Mouse (Mus musculus) erythroblast, embryonic 14.5 days (primary cell): ENCODE results near the gene Fbxl21. TPM values are rescaled to one million over a fixed set of nuclear protein-coding genes. Genes with fewer than 3 reads are reported as not detected.

ENCODE experiments used
- H3K27me3 ChIP-seq: 2 replicates; pipeline ENCODE4 v1.6.1; 2012; ENCODE audit warnings: inconsistent platforms; ENCODE audit not compliant: control insufficient read depth
- H3K36me3 ChIP-seq: 2 replicates; pipeline ENCODE4 v1.6.1; 2012; ENCODE audit warnings: mild to moderate bottlenecking, inconsistent platforms; ENCODE audit not compliant: control insufficient read depth
- H3K4me1 ChIP-seq: 2 replicates; pipeline ENCODE4 v1.6.1; 2012; ENCODE audit warnings: inconsistent platforms; ENCODE audit not compliant: control insufficient read depth
- H3K4me3 ChIP-seq: replicated peaks from 2 replicates; pipeline ENCODE3; 2012; ENCODE audit warnings: moderate library complexity, mild to moderate bottlenecking, inconsistent platforms
- H3K9me3 ChIP-seq: 2 replicates; pipeline ENCODE4 v1.6.1; 2012; ENCODE audit warnings: low read length, inconsistent platforms, mixed read lengths; ENCODE audit not compliant: control insufficient read depth
- GATA1 ChIP-seq: IDR thresholded peaks from 2 replicates; pipeline ENCODE4 v1.6.1; 2012; ENCODE audit warnings: low read length, inconsistent platforms, mixed read lengths
- TAL1 ChIP-seq: IDR thresholded peaks from 3 replicates; pipeline ENCODE4 v1.6.1; 2012; ENCODE audit warnings: low read length, inconsistent platforms, mixed read lengths
- polyA plus RNA-seq: library from polyadenylated mRNA; stranded (reverse); fragments of >175 nt; gene quantifications from 2 replicates; pipeline ENCODE4 v1.2.3, GENCODE M21; 2012

Gene Fbxl21
- polyA plus RNA-seq, 1 experiment = not detected

GRCm38 (mm10) chr13:56500132-56500531 is 22.1 kb upstream of the Fbxl21 start:
- no peaks in the 10 kb centered on the region for H3K36me3 ChIP-seq
- peaks cover 2% of the 10 kb centered on the region for H3K9me3 ChIP-seq
- TF ChIP-seq GATA1 (no peak), TAL1 (no peak)

GRCm38 (mm10) chr13:56500636-56501035 is 21.6 kb upstream of the Fbxl21 start:
- no peak for TF ChIP-seq TAL1
- TF ChIP-seq GATA1 = no peak
- Histone ChIP-seq H3K4me1 (no peaks in the 10 kb centered on the region), H3K36me3 (no peaks in the 10 kb centered on the region), H3K9me3 (peaks cover 2% of the 10 kb centered on the region), H3K4me3 (no peak overlapping the region), H3K27me3 (no peaks in the 10 kb centered on the region)

More at GRCm38 (mm10) chr13:56500132-56500531, 22.1 kb upstream of the Fbxl21 start:
- no peaks in the 10 kb centered on the region for H3K4me1 ChIP-seq
- no peak overlapping the region for H3K4me3 ChIP-seq
- no peaks in the 10 kb centered on the region for H3K27me3 ChIP-seq

- Histone ChIP-seq H3K4me1 (no peaks in the 10 kb centered on the region), H3K4me3 (no peak overlapping the region), H3K9me3 (peaks cover 2% of the 10 kb centered on the region), H3K27me3 (no peaks in the 10 kb centered on the region), H3K36me3 (no peaks in the 10 kb centered on the region)
- no peak for TF ChIP-seq TAL1
- TF ChIP-seq GATA1 = no peak
Observed at GRCm38 (mm10) chr13:56501866-56502420, 20.3 kb upstream of the Fbxl21 start.

- Histone ChIP-seq H3K9me3 (no peaks in the 10 kb centered on the region), H3K4me1 (no peaks in the 10 kb centered on the region), H3K4me3 (no peak overlapping the region), H3K36me3 (no peaks in the 10 kb centered on the region), H3K27me3 (no peaks in the 10 kb centered on the region)
- TF ChIP-seq TAL1 = no peak
- TF ChIP-seq GATA1 = no peak
Observed at GRCm38 (mm10) chr13:56506871-56507496, 15.3 kb upstream of the Fbxl21 start.

- no peaks in the 10 kb centered on the region for H3K4me1 ChIP-seq
- no peak overlapping the region for H3K4me3 ChIP-seq
- H3K9me3 ChIP-seq = no peaks in the 10 kb centered on the region
- H3K36me3 ChIP-seq = no peaks in the 10 kb centered on the region
- TF ChIP-seq GATA1 (no peak), TAL1 (no peak)
- no peaks in the 10 kb centered on the region for H3K27me3 ChIP-seq
Observed at GRCm38 (mm10) chr13:56509796-56510195, 12.5 kb upstream of the Fbxl21 start.

- Histone ChIP-seq H3K27me3 (no peaks in the 10 kb centered on the region), H3K36me3 (no peaks in the 10 kb centered on the region), H3K9me3 (no peaks in the 10 kb centered on the region), H3K4me1 (no peaks in the 10 kb centered on the region), H3K4me3 (no peak overlapping the region)
- TF ChIP-seq GATA1 = no peak
- no peak for TF ChIP-seq TAL1
Observed at GRCm38 (mm10) chr13:56513595-56513994, 8.7 kb upstream of the Fbxl21 start.

- no peaks in the 10 kb centered on the region for H3K27me3 ChIP-seq
- no peaks in the 10 kb centered on the region for H3K36me3 ChIP-seq
- no peaks in the 10 kb centered on the region for H3K4me1 ChIP-seq
- no peaks in the 10 kb centered on the region for H3K9me3 ChIP-seq
- TF ChIP-seq GATA1 = no peak
- no peak for TF ChIP-seq TAL1
- H3K4me3 ChIP-seq = no peak overlapping the region
Observed at GRCm38 (mm10) chr13:56516311-56516710, 6.0 kb upstream of the Fbxl21 start.

- Histone ChIP-seq H3K36me3 (no peaks in the 10 kb centered on the region), H3K27me3 (no peaks in the 10 kb centered on the region)
- TF ChIP-seq GATA1 (no peak), TAL1 (no peak)
Observed at GRCm38 (mm10) chr13:56516816-56517215, 5.5 kb upstream of the Fbxl21 start.

GRCm38 (mm10) chr13:56522821-56523167 is 522 bp downstream of the Fbxl21 start:
- Histone ChIP-seq H3K36me3 (no peaks in the 10 kb centered on the region), H3K4me3 (peak overlapping the region; percentile 56), H3K9me3 (no peaks in the 10 kb centered on the region), H3K27me3 (no peaks in the 10 kb centered on the region), H3K4me1 (peaks cover 7% of the 10 kb centered on the region)
- TF ChIP-seq TAL1 (no peak), GATA1 (no peak)

More at GRCm38 (mm10) chr13:56516816-56517215, 5.5 kb upstream of the Fbxl21 start:
- no peak overlapping the region for H3K4me3 ChIP-seq
- no peaks in the 10 kb centered on the region for H3K9me3 ChIP-seq
- no peaks in the 10 kb centered on the region for H3K4me1 ChIP-seq
